Mouse (Mus musculus) liver, postnatal 0 days (tissue): ENCODE measurements at regions not wholly inside any gene's neighbourhood (a gene's known extent, or its start where the extent isn't known, plus 50 kb on each side); places are given as distances from the start of the nearest gene placed in this dataset.

ENCODE experiments used
- CTCF ChIP-seq: sonication (generic); IDR thresholded peaks from 2 replicates; pipeline ENCODE4 v1.5.1; 2016; ENCODE audit warnings: antibody characterized with exemption, low read depth
- EP300 ChIP-seq: IDR thresholded peaks from 2 replicates; pipeline ENCODE4 v1.6.1; 2016; ENCODE audit warnings: antibody characterized with exemption, low read depth, mild to moderate bottlenecking

DNA sequence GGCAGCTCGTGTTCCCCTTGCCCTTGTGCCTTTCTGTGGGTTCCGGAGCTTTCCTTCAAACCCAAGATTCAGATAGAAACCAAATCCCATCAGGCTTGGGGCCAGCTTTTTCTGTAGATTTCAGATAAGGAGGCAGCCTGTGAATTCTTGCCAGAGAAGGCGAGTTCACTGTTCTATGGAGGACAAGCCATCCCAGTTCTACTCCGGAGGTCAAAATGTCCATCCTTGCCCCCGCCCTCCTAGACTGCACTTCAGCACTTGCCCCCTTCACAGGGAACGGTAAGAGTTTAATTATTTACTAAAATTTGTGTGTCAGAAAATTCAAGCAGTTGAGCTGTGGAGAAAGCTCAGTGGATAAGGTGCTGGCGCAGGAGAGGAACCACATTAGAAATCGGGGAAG lies 97.1 kb upstream of the Adgrl2 start:
- TF ChIP-seq CTCF (no peak), EP300 (no peak)
